Mouse (Mus musculus) stomach, embryonic 15.5 days (tissue): ENCODE results near the gene Adamts13. TPM values are rescaled to one million over a fixed set of nuclear protein-coding genes. Genes with fewer than 3 reads are reported as not detected.
A peak's percentile ranks its signal among the peaks of the same experiment; 100 is the strongest.

Source experiments
- ATAC-seq: fragments of 200-750 bp; cut with Nextera tagmentation; 2 replicates; pipeline ENCODE4 v1.8.0; 2017; ENCODE audit warnings: low read depth, moderate number of reproducible peaks, moderate TSS enrichment; ENCODE audit not compliant: insufficient read depth, low FRiP score
- H3K27ac ChIP-seq: fragments of 300-500 bp; sonication (generic); 2 replicates; pipeline ENCODE4 v1.5.1; 2015; ENCODE audit warnings: mild to moderate bottlenecking, inconsistent platforms
- H3K27me3 ChIP-seq: fragments of 300-500 bp; sonication (generic); replicated peaks from 2 replicates; pipeline ENCODE4 v1.6.1; 2015; ENCODE audit warnings: inconsistent platforms
- H3K36me3 ChIP-seq: fragments of 300-500 bp; sonication (generic); 2 replicates; pipeline ENCODE4 v1.6.1; 2015; ENCODE audit warnings: inconsistent platforms
- H3K4me1 ChIP-seq: fragments of 300-500 bp; sonication (generic); 2 replicates; pipeline ENCODE4 v1.6.1; 2015; ENCODE audit warnings: inconsistent platforms
- H3K4me2 ChIP-seq: fragments of 300-500 bp; sonication (generic); 2 replicates; pipeline ENCODE4 v1.6.1; 2015; ENCODE audit warnings: mild to moderate bottlenecking, inconsistent platforms
- H3K4me3 ChIP-seq: fragments of 300-500 bp; sonication (generic); replicated peaks from 2 replicates; pipeline ENCODE4 v1.5.1; 2015; ENCODE audit warnings: inconsistent platforms
- H3K9ac ChIP-seq: fragments of 300-500 bp; sonication (generic); 2 replicates; pipeline ENCODE4 v1.6.1; 2015; ENCODE audit warnings: inconsistent platforms
- H3K9me3 ChIP-seq: fragments of 300-500 bp; sonication (generic); 2 replicates; pipeline ENCODE4 v1.6.1; 2016; ENCODE audit warnings: inconsistent platforms
- WGBS: fragments of 180-500 bp; shearing (Covaris S2); methylation state at CpG from one replicate; pipeline ENCODE4 v1.1.7; 2015; 5-methylcytosine and 5-hydroxymethylcytosine counted together
- polyA plus RNA-seq: library from polyadenylated mRNA; unstranded; fragments of >200 nt; fragmentation: Nextera tagmentation; extraction: Ambion mirVana; gene quantifications from 2 replicates; pipeline ENCODE4 v1.2.1, GENCODE M21; 2015

The Adamts13 gene
- polyA plus RNA-seq, 1 experiment from 2014 or later = 0.31 TPM

DNA sequence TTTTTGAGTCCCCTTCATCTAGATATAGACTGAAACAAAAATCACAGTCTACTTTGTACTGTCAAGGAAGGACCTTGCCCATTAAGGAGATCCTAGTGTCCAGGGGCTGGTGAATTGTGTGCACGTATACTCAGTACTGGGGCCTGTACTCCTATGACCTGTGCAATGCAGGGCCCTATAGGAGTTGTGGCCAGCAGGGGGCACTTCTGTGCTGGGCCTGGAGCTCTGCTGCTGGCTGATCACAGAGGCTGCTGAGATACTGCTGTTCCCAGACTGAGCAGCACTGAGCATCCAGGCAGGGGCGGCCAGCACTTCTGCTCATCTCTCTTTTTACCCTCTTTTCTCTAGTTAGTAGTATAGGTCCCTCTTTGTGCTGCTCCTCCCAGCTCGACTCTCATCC, 70.2 kb downstream of the Adamts13 start:
- Histone ChIP-seq H3K4me1 (peaks cover 5% of the 10 kb centered on the region; the same call in 1 of the 2 replicates), H3K27ac (no peak overlapping the region), H3K9ac (no peak overlapping the region), H3K36me3 (no peaks in the 10 kb centered on the region), H3K27me3 (no peaks in the 10 kb centered on the region), H3K4me3 (no peak overlapping the region), H3K9me3 (no peaks in the 10 kb centered on the region), H3K4me2 (no peak overlapping the region)
- peak; percentile 76; the same call in 1 of the 2 replicates for ATAC-seq
- WGBS = 24% methylated on average over 3 of the region's 3 CpGs

DNA sequence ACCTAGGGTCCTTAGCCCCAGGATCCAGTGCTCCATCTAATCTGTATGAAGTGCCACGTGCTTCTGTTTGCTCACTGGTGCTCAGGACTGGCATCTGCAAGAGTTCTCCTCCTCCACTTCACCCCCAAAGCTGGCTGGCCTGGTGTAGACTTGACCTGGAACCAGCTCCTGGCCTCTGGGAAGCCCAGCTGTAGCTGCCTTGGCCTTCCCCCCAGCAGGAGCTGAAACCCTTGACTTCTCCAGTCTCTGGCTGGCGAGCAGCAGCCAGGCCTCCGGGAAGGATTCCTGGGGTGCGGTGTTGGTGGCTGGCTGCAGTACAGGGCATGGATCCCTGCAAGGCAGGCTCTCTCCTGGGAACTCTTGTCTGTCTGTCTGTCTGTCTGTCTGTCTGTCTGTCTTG, 71.0 kb downstream of the Adamts13 start:
- H3K4me2 ChIP-seq = no peak overlapping the region
- no peaks in the 10 kb centered on the region for H3K9me3 ChIP-seq
- no peak overlapping the region for H3K27ac ChIP-seq
- no peaks in the 10 kb centered on the region for H3K27me3 ChIP-seq
- H3K4me1 ChIP-seq = 0 out of 2 replicates have a peak, but pooled peaks cover 3% of the 10 kb centered on the region
- no peaks in the 10 kb centered on the region for H3K36me3 ChIP-seq
- no peak for ATAC-seq
- no peak overlapping the region for H3K9ac ChIP-seq
- H3K4me3 ChIP-seq = no peak overlapping the region
- 79% methylated on average over 4 of the region's 4 CpGs for WGBS

- H3K36me3 ChIP-seq = no peaks in the 10 kb centered on the region
- WGBS = 75% methylated on average over 3 of the region's 3 CpGs
- H3K9me3 ChIP-seq = no peaks in the 10 kb centered on the region
- no peak overlapping the region for H3K27ac ChIP-seq
- no peak for ATAC-seq
- no peak overlapping the region for H3K9ac ChIP-seq
- H3K27me3 ChIP-seq = no peaks in the 10 kb centered on the region
- H3K4me2 ChIP-seq = no peak overlapping the region
- H3K4me3 ChIP-seq = no peak overlapping the region
- 0 out of 2 replicates have a peak, but pooled peaks cover 3% of the 10 kb centered on the region for H3K4me1 ChIP-seq
Measured at GRCm38 (mm10) chr2:27044641-27045040, 71.4 kb downstream of the Adamts13 start.

GRCm38 (mm10) chr2:27045979-27046770, 73.0 kb downstream of the Adamts13 start:
- H3K27ac ChIP-seq = peak overlapping the region; percentile 69

GRCm38 (mm10) chr2:27049408-27049807, 76.2 kb downstream of the Adamts13 start:
- ATAC-seq = no peak
- Histone ChIP-seq H3K9ac (no peak overlapping the region), H3K9me3 (no peaks in the 10 kb centered on the region), H3K27ac (no peak overlapping the region), H3K4me1 (0 out of 2 replicates have a peak, but pooled peaks cover 3% of the 10 kb centered on the region), H3K4me2 (no peak overlapping the region), H3K4me3 (no peak overlapping the region), H3K27me3 (no peaks in the 10 kb centered on the region), H3K36me3 (no peaks in the 10 kb centered on the region)
- WGBS = 45% methylated on average over 6 of the region's 6 CpGs

More at GRCm38 (mm10) chr2:27045979-27046770, 73.0 kb downstream of the Adamts13 start:
- H3K4me3 ChIP-seq = no peak overlapping the region
- WGBS = 54% methylated on average over 8 of the region's 8 CpGs
- 0 out of 2 replicates have a peak, but pooled peaks cover 3% of the 10 kb centered on the region for H3K4me1 ChIP-seq
- no peaks in the 10 kb centered on the region for H3K9me3 ChIP-seq
- H3K27me3 ChIP-seq = no peaks in the 10 kb centered on the region
- no peak overlapping the region for H3K9ac ChIP-seq
- ATAC-seq = peak; percentile 67
- no peaks in the 10 kb centered on the region for H3K36me3 ChIP-seq
- no peak overlapping the region for H3K4me2 ChIP-seq

- peak overlapping the region; percentile 16; the same call in 1 of the 2 replicates for H3K4me2 ChIP-seq
- 36% methylated on average over 4 of the region's 4 CpGs for WGBS
- no peak overlapping the region for H3K9ac ChIP-seq
- no peaks in the 10 kb centered on the region for H3K9me3 ChIP-seq
- no peaks in the 10 kb centered on the region for H3K27me3 ChIP-seq
- H3K27ac ChIP-seq = no peak overlapping the region
- H3K4me1 ChIP-seq = peaks cover 15% of the 10 kb centered on the region
- no peaks in the 10 kb centered on the region for H3K36me3 ChIP-seq
- H3K4me3 ChIP-seq = no peak overlapping the region
- no peak for ATAC-seq
Measured at GRCm38 (mm10) chr2:27058251-27058650, 85.0 kb downstream of the Adamts13 start.

GRCm38 (mm10) chr2:27058751-27059150, 85.5 kb downstream of the Adamts13 start:
- no peak overlapping the region for H3K9ac ChIP-seq
- H3K27ac ChIP-seq = no peak overlapping the region
- ATAC-seq = peak; percentile 57; the same call in 1 of the 2 replicates
- no peaks in the 10 kb centered on the region for H3K9me3 ChIP-seq
- 21% methylated on average over 12 of the region's 12 CpGs for WGBS
- no peaks in the 10 kb centered on the region for H3K27me3 ChIP-seq
- H3K4me2 ChIP-seq = peak overlapping the region; percentile 16; the same call in 1 of the 2 replicates
- H3K4me3 ChIP-seq = no peak overlapping the region
- peaks cover 15% of the 10 kb centered on the region for H3K4me1 ChIP-seq
- no peaks in the 10 kb centered on the region for H3K36me3 ChIP-seq

GRCm38 (mm10) chr2:27059187-27059586, 86.0 kb downstream of the Adamts13 start:
- Histone ChIP-seq H3K27ac (no peak overlapping the region), H3K4me2 (no peak overlapping the region), H3K9me3 (no peaks in the 10 kb centered on the region), H3K4me1 (peaks cover 15% of the 10 kb centered on the region), H3K9ac (no peak overlapping the region), H3K36me3 (no peaks in the 10 kb centered on the region), H3K27me3 (no peaks in the 10 kb centered on the region), H3K4me3 (no peak overlapping the region)
- WGBS = 68% methylated on average over 9 of the region's 9 CpGs
- ATAC-seq = no peak

Other genes with a start within 250 kb of the Adamts13 start
- 0.12 and 0.17 TPM in 2 replicates for gene Abo, start 108.4 kb upstream of the Adamts13 start, polyA plus RNA-seq
- gene Surf6, start 70.5 kb upstream of the Adamts13 start, polyA plus RNA-seq = 24.9 and 25.2 TPM in 2 replicates
- gene Med22, start 62.7 kb upstream of the Adamts13 start, polyA plus RNA-seq = 40.3 and 45.7 TPM in 2 replicates
- gene Rpl7a, start 62.7 kb upstream of the Adamts13 start, polyA plus RNA-seq = 494 and 609 TPM in 2 replicates
- gene Surf2, start 57.0 kb upstream of the Adamts13 start, polyA plus RNA-seq = 40.4 and 40.8 TPM in 2 replicates
- 62.1 and 65.7 TPM in 2 replicates for gene Surf1, start 56.9 kb upstream of the Adamts13 start, polyA plus RNA-seq
- 212 and 245 TPM in 2 replicates for gene Surf4, start 39.5 kb upstream of the Adamts13 start, polyA plus RNA-seq
- 0.08 TPM in 1 of 2 replicates, not detected in the other for gene Stkld1, start 39.4 kb upstream of the Adamts13 start, polyA plus RNA-seq
- gene Rexo4, start 9.0 kb upstream of the Adamts13 start, polyA plus RNA-seq = 40.0 and 44.6 TPM in 2 replicates
- gene Cacfd1, start 36.5 kb downstream of the Adamts13 start, polyA plus RNA-seq = 61.6 and 65.4 TPM in 2 replicates
- 1.1 and 1.3 TPM in 2 replicates for gene Slc2a6, start 54.6 kb downstream of the Adamts13 start, polyA plus RNA-seq
- 0.28 and 1.3 TPM in 2 replicates for gene Mymk, start 98.8 kb downstream of the Adamts13 start, polyA plus RNA-seq
- gene Adamtsl2, start 106.0 kb downstream of the Adamts13 start, polyA plus RNA-seq = 3.0 and 3.8 TPM in 2 replicates
- gene Fam163b, start 169.1 kb downstream of the Adamts13 start, polyA plus RNA-seq = 0.15 and 0.19 TPM in 2 replicates
- gene Dbh, start 191.8 kb downstream of the Adamts13 start, polyA plus RNA-seq = 1.3 and 3.1 TPM in 2 replicates